Mouse (Mus musculus) stomach, postnatal 0 days (tissue): ENCODE measurements around the gene Il27ra.

ENCODE experiments used
- CTCF ChIP-seq: IDR thresholded peaks from 2 replicates; pipeline ENCODE4 v1.5.1; 2016; ENCODE audit warnings: antibody characterized with exemption, low read depth, mild to moderate bottlenecking, moderate library complexity
- EP300 ChIP-seq: optimal IDR thresholded peaks from 2 replicates; pipeline ENCODE3; 2016; ENCODE audit warnings: antibody characterized with exemption

- TF ChIP-seq CTCF (0 out of 2 replicates have a peak, but pooled peaks have one; percentile 10), EP300 (no peak)
Measured at GRCm38 (mm10) chr8:84053229-84053628, 10.8 kb upstream of the Il27ra start.
